Mouse (Mus musculus) lung, postnatal 0 days (tissue): ENCODE measurements at regions not wholly inside any gene's neighbourhood (a gene's known extent, or its start where the extent isn't known, plus 50 kb on each side); places are given as distances from the start of the nearest gene placed in this dataset.

Experiments used
- CTCF ChIP-seq: IDR thresholded peaks from 2 replicates; pipeline ENCODE4 v1.5.1; 2016; ENCODE audit warnings: antibody characterized with exemption, mild to moderate bottlenecking
- EP300 ChIP-seq: IDR thresholded peaks from 2 replicates; pipeline ENCODE4 v1.6.1; 2016; ENCODE audit warnings: antibody characterized with exemption, mild to moderate bottlenecking, control low read depth

GRCm38 (mm10) chr3:34137984-34138383 lies 56.9 kb upstream of the Dnajc19 start:
- TF ChIP-seq CTCF (no peak), EP300 (no peak)
